Mouse (Mus musculus): ENCODE measurements around the gene Tnfaip6. TPM values are rescaled to one million over a fixed set of nuclear protein-coding genes. Genes with fewer than 3 reads are reported as not detected.

Gene Tnfaip6
- polyA plus RNA-seq (2012; rRNA removed), result 0.06 and 0.10 TPM in 2 replicates

GRCm38 (mm10) chr2:52037882-52038281 lies at the start of gene Tnfaip6:
Gene Tnfaip6 (plus strand): TSS chr2:52038009.

GRCm38 (mm10) chr2:52072491-52073140 lies 34.8 kb downstream of the Tnfaip6 start, which contains the start of gene Rif1:
Gene Rif1 (plus strand): TSS chr2:52072832.

Other genes starting within 250 kb of the Tnfaip6 start
- gene Rbm43, start 102.8 kb upstream of the Tnfaip6 start, polyA plus RNA-seq (2012; rRNA removed), result 13.4 and 16.1 TPM in 2 replicates
- 6.2 and 7.8 TPM in 2 replicates for gene Nmi, start 64.5 kb upstream of the Tnfaip6 start, polyA plus RNA-seq (2012; rRNA removed)
- gene Rif1, start 34.8 kb downstream of the Tnfaip6 start, polyA plus RNA-seq (2012; rRNA removed), result 11.6 and 14.2 TPM in 2 replicates